Mouse (Mus musculus) forebrain, postnatal 0 days (tissue): ENCODE measurements around the gene Nab1. TPM values are rescaled to one million over a fixed set of nuclear protein-coding genes. Genes with fewer than 3 reads are reported as not detected.

Experiments
- ATAC-seq: fragments of 200-750 bp; cut with Nextera tagmentation; 2 replicates; pipeline ENCODE4 v1.8.0; 2017; ENCODE audit warnings: mild to moderate bottlenecking, moderate library complexity
- DNase-seq: peaks from one replicate; pipeline ENCODE4 v3.0.0-alpha.2; 2015
- H3K27ac ChIP-seq: fragments of 300-500 bp; sonication (generic); 2 replicates; pipeline ENCODE4 v1.5.1; 2014; ENCODE audit warnings: low read depth, mild to moderate bottlenecking, antibody characterized with exemption, low read length, moderate library complexity, mixed read lengths
- H3K27me3 ChIP-seq: fragments of 300-500 bp; sonication (generic); 2 replicates; pipeline ENCODE4 v1.6.1; 2014; ENCODE audit warnings: mild to moderate bottlenecking, low read length, mixed read lengths; ENCODE audit not compliant: insufficient read depth
- H3K36me3 ChIP-seq: fragments of 300-500 bp; sonication (generic); 2 replicates; pipeline ENCODE4 v1.6.1; 2014; ENCODE audit warnings: mild to moderate bottlenecking, moderate library complexity; ENCODE audit not compliant: insufficient read depth
- H3K4me1 ChIP-seq: fragments of 300-500 bp; sonication (generic); 2 replicates; pipeline ENCODE4 v1.6.1; 2014; ENCODE audit warnings: antibody characterized with exemption; ENCODE audit not compliant: insufficient read depth
- H3K4me2 ChIP-seq: fragments of 300-500 bp; sonication (generic); 2 replicates; pipeline ENCODE4 v1.6.1; 2014; ENCODE audit warnings: low read depth, mild to moderate bottlenecking, moderate library complexity
- H3K4me3 ChIP-seq: fragments of 300-500 bp; sonication (generic); 2 replicates; pipeline ENCODE4 v1.5.1; 2014; ENCODE audit warnings: low read depth, low read length, mixed read lengths
- H3K9ac ChIP-seq: fragments of 300-500 bp; sonication (generic); 2 replicates; pipeline ENCODE4 v1.6.1; 2014; ENCODE audit warnings: mild to moderate bottlenecking
- H3K9me3 ChIP-seq: fragments of 300-500 bp; sonication (generic); 2 replicates; pipeline ENCODE4 v1.6.1; 2016; ENCODE audit warnings: low read length
- CTCF ChIP-seq: sonication (generic); IDR thresholded peaks from 2 replicates; pipeline ENCODE4 v1.5.1; 2016; ENCODE audit warnings: antibody characterized with exemption, control low read depth, low read depth
- WGBS: fragments of 180-500 bp; shearing (Covaris S2); extraction: QIAGEN DNeasy Blood & Tissue Kit; methylation state at CpG from one replicate; pipeline ENCODE4 v1.1.7; 2014; 5-methylcytosine and 5-hydroxymethylcytosine counted together
- polyA plus RNA-seq: library from polyadenylated mRNA; unstranded; fragments of >200 nt; fragmentation: Nextera tagmentation; extraction: Ambion mirVana; gene quantifications from 2 replicates; pipeline ENCODE4 v1.2.1, GENCODE M21; 2015
- total RNA-seq: library from RNA; depleted of rRNA; stranded (reverse); fragments of >200 nt; gene quantifications from 2 replicates; pipeline ENCODE4 v1.2.3, GENCODE M21; 2014

Gene Nab1
- total and polyA plus RNA-seq, 2 experiments from 2014 or later, result 9.5 to 23.0 TPM

GRCm38 (mm10) chr1:52524663-52525062 is 24.2 kb upstream of the Nab1 start:
- Histone ChIP-seq H3K4me2 (no peak overlapping the region), H3K27me3 (no peaks in the 10 kb centered on the region), H3K36me3 (no peaks in the 10 kb centered on the region), H3K27ac (no peak overlapping the region), H3K9me3 (no peaks in the 10 kb centered on the region), H3K9ac (no peak overlapping the region), H3K4me3 (no peak overlapping the region), H3K4me1 (peaks cover 3% of the 10 kb centered on the region; the same call in 1 of the 2 replicates)
- TF ChIP-seq CTCF, result no peak
- ATAC-seq, result no peak
- 62% methylated on average over 5 of the region's 5 CpGs for WGBS
- DNase-seq, result no peak

- Histone ChIP-seq H3K4me2 (no peak overlapping the region), H3K36me3 (no peaks in the 10 kb centered on the region)
Measured at GRCm38 (mm10) chr1:52524150-52524549, 23.7 kb upstream of the Nab1 start.

GRCm38 (mm10) chr1:52521436-52521993 is 21.0 kb upstream of the Nab1 start:
- peak; percentile 53 for ATAC-seq
- WGBS, result 43% methylated on average over 8 of the region's 8 CpGs
- peak; percentile 36 for DNase-seq
- no peak overlapping the region for H3K4me3 ChIP-seq
- H3K9ac ChIP-seq, result no peak overlapping the region
- H3K9me3 ChIP-seq, result no peaks in the 10 kb centered on the region
- no peak for TF ChIP-seq CTCF
- no peak overlapping the region for H3K4me2 ChIP-seq
- no peaks in the 10 kb centered on the region for H3K27me3 ChIP-seq
- H3K36me3 ChIP-seq, result no peaks in the 10 kb centered on the region
- H3K4me1 ChIP-seq, result peaks cover 3% of the 10 kb centered on the region; the same call in 1 of the 2 replicates
- peak overlapping the region; percentile 1; the same call in 1 of the 2 replicates for H3K27ac ChIP-seq

More at GRCm38 (mm10) chr1:52524150-52524549, 23.7 kb upstream of the Nab1 start:
- 28% methylated on average over 7 of the region's 7 CpGs for WGBS
- Histone ChIP-seq H3K4me3 (no peak overlapping the region), H3K9ac (no peak overlapping the region), H3K27ac (peak overlapping the region; percentile 51; the same call in 1 of the 2 replicates), H3K9me3 (no peaks in the 10 kb centered on the region), H3K27me3 (no peaks in the 10 kb centered on the region), H3K4me1 (peaks cover 3% of the 10 kb centered on the region; the same call in 1 of the 2 replicates)
- DNase-seq (peak; percentile 56), ATAC-seq (peak; percentile 65)
- no peak for TF ChIP-seq CTCF

GRCm38 (mm10) chr1:52520131-52520530 is 19.7 kb upstream of the Nab1 start:
- no peak overlapping the region for H3K4me2 ChIP-seq
- TF ChIP-seq CTCF, result no peak
- no peaks in the 10 kb centered on the region for H3K9me3 ChIP-seq
- peak; percentile 50; the same call in 1 of the 2 replicates for ATAC-seq
- H3K4me1 ChIP-seq, result peaks cover 3% of the 10 kb centered on the region; the same call in 1 of the 2 replicates
- no peaks in the 10 kb centered on the region for H3K36me3 ChIP-seq
- H3K27me3 ChIP-seq, result no peaks in the 10 kb centered on the region
- no peak overlapping the region for H3K4me3 ChIP-seq
- H3K9ac ChIP-seq, result no peak overlapping the region
- DNase-seq, result no peak
- WGBS, result 77% methylated on average over 7 of the region's 7 CpGs
- no peak overlapping the region for H3K27ac ChIP-seq

- WGBS, result 80% methylated on average over 3 of the region's 3 CpGs
- no peak overlapping the region for H3K9ac ChIP-seq
- DNase-seq (no peak), ATAC-seq (no peak)
- no peak overlapping the region for H3K4me2 ChIP-seq
- no peak overlapping the region for H3K4me3 ChIP-seq
- no peaks in the 10 kb centered on the region for H3K9me3 ChIP-seq
- no peaks in the 10 kb centered on the region for H3K27me3 ChIP-seq
- TF ChIP-seq CTCF, result no peak
- H3K36me3 ChIP-seq, result no peaks in the 10 kb centered on the region
- H3K27ac ChIP-seq, result no peak overlapping the region
- H3K4me1 ChIP-seq, result no peaks in the 10 kb centered on the region
Measured at GRCm38 (mm10) chr1:52515249-52515648, 14.8 kb upstream of the Nab1 start.

- no peak overlapping the region for H3K9ac ChIP-seq
- H3K27ac ChIP-seq, result no peak overlapping the region
- TF ChIP-seq CTCF, result no peak
- H3K4me3 ChIP-seq, result no peak overlapping the region
- H3K27me3 ChIP-seq, result no peaks in the 10 kb centered on the region
- H3K9me3 ChIP-seq, result no peaks in the 10 kb centered on the region
- no peak for DNase-seq
- no peaks in the 10 kb centered on the region for H3K4me1 ChIP-seq
- ATAC-seq, result no peak
- WGBS, result 88% methylated on average over 1 of the region's 1 CpGs
- no peaks in the 10 kb centered on the region for H3K36me3 ChIP-seq
- no peak overlapping the region for H3K4me2 ChIP-seq
Measured at GRCm38 (mm10) chr1:52511788-52512425, 11.4 kb upstream of the Nab1 start.

GRCm38 (mm10) chr1:52506211-52506610 is 5.7 kb upstream of the Nab1 start:
- peak; percentile 56 for ATAC-seq
- Histone ChIP-seq H3K27me3 (no peaks in the 10 kb centered on the region), H3K4me3 (no peak overlapping the region), H3K27ac (no peak overlapping the region), H3K36me3 (no peaks in the 10 kb centered on the region), H3K4me2 (no peak overlapping the region), H3K4me1 (no peaks in the 10 kb centered on the region), H3K9me3 (no peaks in the 10 kb centered on the region), H3K9ac (no peak overlapping the region)
- 53% methylated on average over 1 of the region's 1 CpGs for WGBS
- TF ChIP-seq CTCF, result no peak
- DNase-seq, result no peak
